Mouse (Mus musculus) liver, adult 2 months (tissue): ENCODE results near the gene Wnt3. TPM values are rescaled to one million over a fixed set of nuclear protein-coding genes. Genes with fewer than 3 reads are reported as not detected.
"Not testable (repeated sequence)": the region's sequence is repeated elsewhere in the genome, so short reads cannot be mapped to it uniquely, and the experiment has no call there.

ENCODE experiments used
- DNase-seq: peaks from one replicate; pipeline ENCODE4 v3.0.0-alpha.2; 2011; ENCODE audit warnings: low read depth, low spot score; ENCODE audit errors: extremely low read depth
- H3K27ac ChIP-seq: fragments of 200-500 bp; replicated peaks from 2 replicates; pipeline ENCODE4 v1.5.1; 2012; ENCODE audit warnings: low read depth, mild to moderate bottlenecking, control low read depth, inconsistent platforms, low read length; ENCODE audit not compliant: insufficient read depth
- H3K27me3 ChIP-seq: fragments of 200-500 bp; 2 replicates; pipeline ENCODE4 v1.6.1; 2012; ENCODE audit warnings: mild to moderate bottlenecking, moderate library complexity, low read length, inconsistent platforms; ENCODE audit not compliant: control insufficient read depth, insufficient read depth
- H3K36me3 ChIP-seq: fragments of 200-500 bp; 2 replicates; pipeline ENCODE4 v1.6.1; 2012; ENCODE audit warnings: low read length, inconsistent platforms; ENCODE audit not compliant: control insufficient read depth, insufficient read depth
- H3K4me1 ChIP-seq: fragments of 200-500 bp; 2 replicates; pipeline ENCODE4 v1.6.1; 2011; ENCODE audit warnings: low read length; ENCODE audit not compliant: control insufficient read depth, insufficient read depth
- H3K4me3 ChIP-seq: fragments of 200-500 bp; 2 replicates; pipeline ENCODE4 v1.5.1; 2011; ENCODE audit warnings: low read depth, mild to moderate bottlenecking, control low read depth, low read length, moderate library complexity; ENCODE audit not compliant: insufficient read depth
- H3K79me2 ChIP-seq: fragments of 200-500 bp; 2 replicates; pipeline ENCODE4 v1.6.1; 2012; ENCODE audit warnings: inconsistent platforms, mild to moderate bottlenecking, low read length, moderate library complexity; ENCODE audit not compliant: control insufficient read depth, insufficient read depth
- H3K9ac ChIP-seq: fragments of 200-500 bp; 2 replicates; pipeline ENCODE4 v1.6.1; 2012; ENCODE audit warnings: low read depth, mild to moderate bottlenecking, control low read depth, inconsistent platforms, low read length
- CTCF ChIP-seq: fragments of 200-500 bp; IDR thresholded peaks from 2 replicates; pipeline ENCODE4 v1.5.1; 2011; ENCODE audit warnings: low read depth, low read length, control low read depth
- POLR2A ChIP-seq: fragments of 200-500 bp; IDR thresholded peaks from 2 replicates; pipeline ENCODE4 v1.6.1; 2011; ENCODE audit warnings: low read length, control low read depth; ENCODE audit not compliant: insufficient read depth; ENCODE audit errors: extremely low read depth
- WGBS: fragments of 180-500 bp; shearing (Covaris S2); methylation state at CpG from one replicate; pipeline ENCODE4 v1.1.7; 2018; 5-methylcytosine and 5-hydroxymethylcytosine counted together
- polyA plus RNA-seq: library from polyadenylated mRNA; depleted of rRNA; stranded (reverse); fragments of >200 nt; gene quantifications from 2 replicates; pipeline ENCODE4 v1.2.3, GENCODE M21; 2012
- total RNA-seq: library from RNA; depleted of rRNA; stranded (reverse); fragments of >200 nt; gene quantifications from 2 replicates; pipeline ENCODE4 v1.2.3, GENCODE M21; 2014

The Wnt3 gene
- total and polyA plus RNA-seq, 2 experiments: not detected

DNA sequence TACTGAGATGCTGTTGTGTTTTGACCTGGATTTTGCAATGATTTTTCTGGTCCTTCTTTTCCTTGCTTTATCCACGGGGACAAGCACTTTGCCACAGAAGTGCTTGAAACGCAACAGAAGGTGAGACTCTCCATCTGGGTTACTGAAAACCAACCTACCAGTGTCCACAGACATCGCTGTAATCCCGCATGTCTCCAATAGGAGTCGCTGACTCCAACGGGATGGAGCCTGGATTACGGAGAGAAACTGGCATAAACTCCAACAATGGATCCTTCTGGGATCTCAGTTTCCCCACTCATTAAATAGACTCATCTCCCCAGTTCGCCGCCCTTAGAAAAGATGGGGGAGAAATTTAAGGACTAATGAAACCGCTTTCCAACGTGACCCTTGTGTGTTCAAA is 15.9 kb upstream of the Wnt3 start:
- peak; percentile 7 for DNase-seq
- 40% methylated on average over 11 of the region's 11 CpGs for WGBS
- H3K4me3 ChIP-seq: no peak overlapping the region
- no peak overlapping the region for H3K9ac ChIP-seq
- no peaks in the 10 kb centered on the region for H3K79me2 ChIP-seq
- H3K36me3 ChIP-seq: no peaks in the 10 kb centered on the region
- H3K4me1 ChIP-seq: peaks cover 1% of the 10 kb centered on the region; the same call in 1 of the 2 replicates
- peak; percentile 55; the same call in 1 of the 2 replicates for TF ChIP-seq CTCF
- no peak for TF ChIP-seq POLR2A
- H3K27me3 ChIP-seq: no peaks in the 10 kb centered on the region
- H3K27ac ChIP-seq: no peak overlapping the region

GRCm38 (mm10) chr11:103758706-103759105 is 15.2 kb upstream of the Wnt3 start:
- H3K36me3 ChIP-seq: no peaks in the 10 kb centered on the region
- H3K27me3 ChIP-seq: no peaks in the 10 kb centered on the region
- no peak overlapping the region for H3K27ac ChIP-seq
- WGBS: 9% methylated on average over 6 of the region's 6 CpGs
- H3K9ac ChIP-seq: no peak overlapping the region
- no peak overlapping the region for H3K4me3 ChIP-seq
- TF ChIP-seq POLR2A: no peak
- TF ChIP-seq CTCF: peak; percentile 98
- H3K4me1 ChIP-seq: peaks cover 4% of the 10 kb centered on the region; the same call in 1 of the 2 replicates
- no peaks in the 10 kb centered on the region for H3K79me2 ChIP-seq
- DNase-seq: peak; percentile 39

DNA sequence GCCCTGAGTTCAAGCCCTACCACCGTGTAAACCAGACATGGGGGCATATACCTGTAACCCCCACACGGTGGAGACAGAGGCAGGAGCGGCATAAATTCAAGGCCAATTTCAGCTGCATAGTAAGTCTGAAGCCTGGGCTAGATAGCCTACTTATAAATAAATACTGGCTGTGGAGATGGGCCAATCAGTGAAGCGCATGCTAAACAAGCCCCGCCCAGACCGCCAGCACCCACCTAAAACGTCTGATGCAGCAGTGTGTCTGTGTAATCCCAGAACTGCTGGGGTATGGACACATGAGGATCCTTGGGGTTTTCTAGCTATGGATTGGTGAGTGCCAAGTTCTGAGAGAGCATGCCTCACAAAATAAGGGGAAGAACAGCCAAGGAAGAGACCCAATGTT is 13.8 kb upstream of the Wnt3 start:
- Histone ChIP-seq H3K36me3 (no peaks in the 10 kb centered on the region), H3K27me3 (no peaks in the 10 kb centered on the region), H3K9ac (no peak overlapping the region), H3K4me1 (peaks cover 4% of the 10 kb centered on the region; the same call in 1 of the 2 replicates), H3K79me2 (no peaks in the 10 kb centered on the region), H3K4me3 (no peak overlapping the region), H3K27ac (no peak overlapping the region)
- no peak for TF ChIP-seq CTCF
- no peak for TF ChIP-seq POLR2A
- WGBS: 57% methylated on average over 7 of the region's 7 CpGs
- no peak for DNase-seq

- not testable (repeated sequence) for H3K27me3 ChIP-seq, H3K27ac ChIP-seq, H3K36me3 ChIP-seq, H3K9ac ChIP-seq, H3K4me3 ChIP-seq, DNase-seq, H3K4me1 ChIP-seq, H3K79me2 ChIP-seq
- whole genome bisulfite sequencing: 90% methylated on average over 5 of the region's 5 CpGs
Measured at GRCm38 (mm10) chr11:103760891-103761290, 13.1 kb upstream of the Wnt3 start.

DNA sequence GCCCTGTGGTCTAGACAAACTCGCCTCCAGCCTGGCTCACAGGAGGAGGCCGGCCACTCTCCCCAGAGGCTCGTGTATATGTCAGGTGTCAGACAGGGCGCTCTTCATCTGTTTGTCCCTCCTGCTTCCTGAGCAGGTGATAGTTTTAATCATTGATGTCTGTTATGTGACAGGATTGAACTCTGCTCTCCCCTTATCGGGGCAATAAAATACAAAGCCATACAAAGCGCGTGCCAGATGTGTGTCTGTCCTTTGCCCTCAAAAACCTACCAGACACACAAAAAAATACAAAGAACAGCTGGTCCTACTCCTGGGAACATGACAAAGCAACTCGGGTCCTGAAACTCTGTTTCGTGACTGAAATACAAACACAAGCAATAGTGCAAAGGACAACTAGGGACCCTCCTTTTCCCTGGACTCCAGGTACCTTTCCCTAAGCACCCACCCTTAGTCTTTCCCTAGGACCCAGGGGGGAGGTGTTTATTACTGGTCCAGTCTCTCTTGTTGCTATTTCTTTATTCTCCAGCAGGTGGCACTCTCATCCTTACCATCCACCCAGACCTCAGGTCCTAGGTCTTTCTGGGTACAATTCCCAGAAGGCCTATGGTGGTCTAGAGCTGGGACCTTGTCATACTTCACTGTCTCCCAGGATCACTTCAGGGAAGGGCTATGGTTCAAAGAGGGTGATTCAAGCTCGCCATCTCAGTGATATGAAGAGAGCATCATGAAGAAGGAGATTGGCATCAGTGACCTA is 10.4 kb upstream of the Wnt3 start:
- peak; percentile 77 for DNase-seq

DNA sequence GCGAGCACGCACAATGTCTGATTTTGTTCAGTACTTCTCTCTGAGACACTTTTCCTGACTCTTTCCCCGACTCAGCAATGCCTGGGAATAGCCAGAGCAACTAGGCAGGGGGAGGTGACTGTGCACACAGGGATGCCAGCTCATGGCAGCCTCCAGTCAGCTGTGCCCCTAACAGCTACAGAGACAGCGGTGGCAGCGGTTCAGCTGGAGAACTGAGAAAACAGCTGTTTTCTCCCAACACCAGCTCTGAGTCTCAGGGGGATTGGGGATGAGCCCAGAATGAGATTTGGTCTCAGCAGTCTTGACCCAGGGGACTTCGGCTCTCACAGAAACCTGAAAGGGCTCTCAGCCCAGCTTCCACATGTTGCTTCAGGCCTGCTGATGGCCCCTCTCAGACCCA is 9.3 kb upstream of the Wnt3 start:
- no peak overlapping the region for H3K9ac ChIP-seq
- H3K36me3 ChIP-seq: no peaks in the 10 kb centered on the region
- TF ChIP-seq POLR2A (no peak), CTCF (no peak)
- no peaks in the 10 kb centered on the region for H3K27me3 ChIP-seq
- 51% methylated on average over 6 of the region's 6 CpGs for WGBS
- H3K27ac ChIP-seq: no peak overlapping the region
- peaks cover 4% of the 10 kb centered on the region; the same call in 1 of the 2 replicates for H3K4me1 ChIP-seq
- H3K79me2 ChIP-seq: no peaks in the 10 kb centered on the region
- no peak overlapping the region for H3K4me3 ChIP-seq
- no peak for DNase-seq

More for the DNA sequence above, 10.4 kb upstream of the Wnt3 start:
- peaks cover 4% of the 10 kb centered on the region; the same call in 1 of the 2 replicates for H3K4me1 ChIP-seq
- H3K36me3 ChIP-seq: no peaks in the 10 kb centered on the region
- no peak overlapping the region for H3K9ac ChIP-seq
- H3K79me2 ChIP-seq: no peaks in the 10 kb centered on the region
- no peak overlapping the region for H3K27ac ChIP-seq
- no peak overlapping the region for H3K4me3 ChIP-seq
- WGBS: 8% methylated on average over 10 of the region's 10 CpGs
- peak; percentile 28; the same call in 1 of the 2 replicates for TF ChIP-seq CTCF
- TF ChIP-seq POLR2A: no peak
- H3K27me3 ChIP-seq: no peaks in the 10 kb centered on the region
